Mouse (Mus musculus) layer of hippocampus, adult 2 months (tissue): ENCODE measurements around the gene Btnl6. TPM values are rescaled to one million over a fixed set of nuclear protein-coding genes. Genes with fewer than 3 reads are reported as not detected.
"Not testable (repeated sequence)": the region's sequence is repeated elsewhere in the genome, so short reads cannot be mapped to it uniquely, and the experiment has no call there.

Experiments used
- DNase-seq, 2 experiments: peaks; one replicate each; pipeline ENCODE4 v3.0.0; 2022; ENCODE audit warnings: low spot score in 2 of 2
- H3K27ac ChIP-seq: fragments of 200-600 bp; 2 replicates; pipeline ENCODE4 v1.8.1; 2022
- H3K4me3 ChIP-seq: fragments of 200-600 bp; 2 replicates; pipeline ENCODE4 v1.8.1; 2022; ENCODE audit warnings: mild to moderate bottlenecking
- CTCF ChIP-seq: fragments of 200-600 bp; conservative IDR thresholded peaks from 2 replicates; pipeline ENCODE4 v1.8.1; 2022; ENCODE audit warnings: antibody characterized with exemption, mild to moderate bottlenecking, moderate library complexity
- total RNA-seq, 2 experiments: library from RNA; stranded (reverse); gene quantifications; 2 replicates each; pipeline ENCODE4 v1.2.3; 2021

Btnl6 gene
- total RNA-seq, 2 experiments from 2014 or later, result not detected

- DNase-seq, result no peak
- Histone ChIP-seq H3K27ac (no peak overlapping the region), H3K4me3 (no peak overlapping the region)
- TF ChIP-seq CTCF, result no peak
Measured at GRCm38 (mm10) chr17:34476427-34476826, 40.7 kb downstream of the Btnl6 start.

- H3K4me3 ChIP-seq, result no peak overlapping the region
- no peak for DNase-seq
- no peak overlapping the region for H3K27ac ChIP-seq
- no peak for TF ChIP-seq CTCF
Measured at GRCm38 (mm10) chr17:34475060-34475459, 42.1 kb downstream of the Btnl6 start.

GRCm38 (mm10) chr17:34470491-34470890 is 46.7 kb downstream of the Btnl6 start:
- Histone ChIP-seq H3K4me3 (no peak overlapping the region), H3K27ac (no peak overlapping the region)
- TF ChIP-seq CTCF, result no peak
- DNase-seq, result no peak

GRCm38 (mm10) chr17:34465906-34466305 is 51.2 kb downstream of the Btnl6 start:
- not testable (repeated sequence) for H3K4me3 ChIP-seq, H3K27ac ChIP-seq, DNase-seq

GRCm38 (mm10) chr17:34459255-34459654 is 57.9 kb downstream of the Btnl6 start:
- Histone ChIP-seq H3K27ac (no peak overlapping the region), H3K4me3 (no peak overlapping the region)
- no peak for TF ChIP-seq CTCF
- DNase-seq, result no peak

Other genes starting within 250 kb of the Btnl6 start
- 1 to 10 TPM in 1 of 2 experiments, under 1 TPM in 1; 0.66 to 1.2 TPM for gene H2-Aa, start 229.5 kb downstream of the Btnl6 start, total RNA-seq
- gene H2-Eb1, start 211.5 kb downstream of the Btnl6 start, total RNA-seq, result 1 to 10 TPM; 1.0 to 1.3 TPM
- gene H2-Eb2, start 191.7 kb downstream of the Btnl6 start, total RNA-seq, result not detected
- gene Btnl2, start 162.5 kb downstream of the Btnl6 start, total RNA-seq, result under 1 TPM; 0.51 to 0.76 TPM
- gene Btnl1, start 140.2 kb downstream of the Btnl6 start, total RNA-seq, result not detected
- gene BC051142, start 118.5 kb downstream of the Btnl6 start, total RNA-seq, result 1 to 10 TPM; 4.1 to 7.2 TPM
- not detected for gene Btnl4, start 40.0 kb downstream of the Btnl6 start, total RNA-seq
- gene Notch4, start 46.9 kb upstream of the Btnl6 start, total RNA-seq, result 10 to 100 TPM; 11.0 to 15.9 TPM
- 1 to 10 TPM; 2.4 to 2.5 TPM for gene Gpsm3, start 72.5 kb upstream of the Btnl6 start, total RNA-seq
- 10 to 100 TPM; 66.9 to 69.5 TPM for gene Pbx2, start 73.9 kb upstream of the Btnl6 start, total RNA-seq
- under 1 TPM; 0.79 to 0.83 TPM for gene Ager, start 80.5 kb upstream of the Btnl6 start, total RNA-seq
- gene Rnf5, start 86.3 kb upstream of the Btnl6 start, total RNA-seq, result 10 to 100 TPM; 72.1 to 80.3 TPM
- 100 to 1,000 TPM; 153 to 160 TPM for gene Agpat1, start 86.9 kb upstream of the Btnl6 start, total RNA-seq
- gene Egfl8, start 98.6 kb upstream of the Btnl6 start, total RNA-seq, result 1 to 10 TPM; 1.7 to 2.4 TPM
- gene Ppt2, start 111.2 kb upstream of the Btnl6 start, total RNA-seq, result 10 to 100 TPM; 46.8 to 55.8 TPM
- gene Prrt1, start 112.2 kb upstream of the Btnl6 start, total RNA-seq, result 100 to 1,000 TPM; 276 to 305 TPM
- 10 to 100 TPM; 16.2 to 18.8 TPM for gene Fkbpl, start 127.4 kb upstream of the Btnl6 start, total RNA-seq
- gene Atf6b, start 129.8 kb upstream of the Btnl6 start, total RNA-seq, result 10 to 100 TPM; 92.0 to 93.2 TPM
- gene Tnxb, start 153.2 kb upstream of the Btnl6 start, total RNA-seq, result 10 to 100 TPM; 10.9 to 11.0 TPM
- gene C4b, start 226.5 kb upstream of the Btnl6 start, total RNA-seq, result 10 to 100 TPM; 27.2 to 28.7 TPM